Mouse (Mus musculus) liver, adult 2 months (tissue): ENCODE data around the gene Kcnk10. TPM values are rescaled to one million over a fixed set of nuclear protein-coding genes. Genes with fewer than 3 reads are reported as not detected.

Source experiments
- DNase-seq: peaks from one replicate; pipeline ENCODE4 v3.0.0-alpha.2; 2011; ENCODE audit warnings: low read depth, low spot score; ENCODE audit errors: extremely low read depth
- H3K27ac ChIP-seq: fragments of 200-500 bp; replicated peaks from 2 replicates; pipeline ENCODE4 v1.5.1; 2012; ENCODE audit warnings: low read depth, mild to moderate bottlenecking, control low read depth, inconsistent platforms, low read length; ENCODE audit not compliant: insufficient read depth
- H3K27me3 ChIP-seq: fragments of 200-500 bp; 2 replicates; pipeline ENCODE4 v1.6.1; 2012; ENCODE audit warnings: mild to moderate bottlenecking, moderate library complexity, low read length, inconsistent platforms; ENCODE audit not compliant: control insufficient read depth, insufficient read depth
- H3K36me3 ChIP-seq: fragments of 200-500 bp; 2 replicates; pipeline ENCODE4 v1.6.1; 2012; ENCODE audit warnings: low read length, inconsistent platforms; ENCODE audit not compliant: control insufficient read depth, insufficient read depth
- H3K4me1 ChIP-seq: fragments of 200-500 bp; 2 replicates; pipeline ENCODE4 v1.6.1; 2011; ENCODE audit warnings: low read length; ENCODE audit not compliant: control insufficient read depth, insufficient read depth
- H3K4me3 ChIP-seq: fragments of 200-500 bp; 2 replicates; pipeline ENCODE4 v1.5.1; 2011; ENCODE audit warnings: low read depth, mild to moderate bottlenecking, control low read depth, low read length, moderate library complexity; ENCODE audit not compliant: insufficient read depth
- H3K79me2 ChIP-seq: fragments of 200-500 bp; 2 replicates; pipeline ENCODE4 v1.6.1; 2012; ENCODE audit warnings: inconsistent platforms, mild to moderate bottlenecking, low read length, moderate library complexity; ENCODE audit not compliant: control insufficient read depth, insufficient read depth
- H3K9ac ChIP-seq: fragments of 200-500 bp; 2 replicates; pipeline ENCODE4 v1.6.1; 2012; ENCODE audit warnings: low read depth, mild to moderate bottlenecking, control low read depth, inconsistent platforms, low read length
- CTCF ChIP-seq: fragments of 200-500 bp; IDR thresholded peaks from 2 replicates; pipeline ENCODE4 v1.5.1; 2011; ENCODE audit warnings: low read depth, low read length, control low read depth
- POLR2A ChIP-seq: fragments of 200-500 bp; IDR thresholded peaks from 2 replicates; pipeline ENCODE4 v1.6.1; 2011; ENCODE audit warnings: low read length, control low read depth; ENCODE audit not compliant: insufficient read depth; ENCODE audit errors: extremely low read depth
- WGBS: fragments of 180-500 bp; shearing (Covaris S2); methylation state at CpG from one replicate; pipeline ENCODE4 v1.1.7; 2018; 5-methylcytosine and 5-hydroxymethylcytosine counted together
- polyA plus RNA-seq: library from polyadenylated mRNA; depleted of rRNA; stranded (reverse); fragments of >200 nt; gene quantifications from 2 replicates; pipeline ENCODE4 v1.2.3, GENCODE M21; 2012
- total RNA-seq: library from RNA; depleted of rRNA; stranded (reverse); fragments of >200 nt; gene quantifications from 2 replicates; pipeline ENCODE4 v1.2.3, GENCODE M21; 2014

Kcnk10 gene
- total and polyA plus RNA-seq, 2 experiments, result 0.49 to 1.1 TPM

DNA sequence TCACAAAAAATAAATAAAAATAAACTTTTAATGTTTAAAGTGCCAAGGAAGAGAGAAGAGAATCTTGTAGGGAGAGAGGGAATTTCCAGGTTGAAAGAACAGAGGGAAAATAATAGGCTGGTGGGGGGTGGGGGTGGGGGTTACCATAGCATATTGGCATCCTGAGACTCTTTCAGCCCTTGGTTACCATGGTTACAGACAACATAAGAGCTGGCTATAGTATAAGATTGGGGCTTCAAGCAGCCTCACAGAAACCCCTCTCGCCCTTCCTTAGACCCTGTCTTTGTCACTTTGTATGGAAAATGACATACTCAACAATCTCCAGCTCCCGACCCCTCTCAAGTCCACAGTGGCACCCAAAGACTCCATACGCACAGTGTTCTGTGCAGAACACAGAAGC is 13.7 kb downstream of the Kcnk10 start:
- H3K36me3 ChIP-seq, result no peaks in the 10 kb centered on the region
- no peak overlapping the region for H3K9ac ChIP-seq
- no peak for DNase-seq
- no peaks in the 10 kb centered on the region for H3K4me1 ChIP-seq
- H3K27me3 ChIP-seq, result no peaks in the 10 kb centered on the region
- no peak overlapping the region for H3K4me3 ChIP-seq
- H3K27ac ChIP-seq, result no peak overlapping the region
- 83% methylated on average over 3 of the region's 3 CpGs for WGBS
- no peaks in the 10 kb centered on the region for H3K79me2 ChIP-seq
- TF ChIP-seq POLR2A (no peak), CTCF (no peak)

DNA sequence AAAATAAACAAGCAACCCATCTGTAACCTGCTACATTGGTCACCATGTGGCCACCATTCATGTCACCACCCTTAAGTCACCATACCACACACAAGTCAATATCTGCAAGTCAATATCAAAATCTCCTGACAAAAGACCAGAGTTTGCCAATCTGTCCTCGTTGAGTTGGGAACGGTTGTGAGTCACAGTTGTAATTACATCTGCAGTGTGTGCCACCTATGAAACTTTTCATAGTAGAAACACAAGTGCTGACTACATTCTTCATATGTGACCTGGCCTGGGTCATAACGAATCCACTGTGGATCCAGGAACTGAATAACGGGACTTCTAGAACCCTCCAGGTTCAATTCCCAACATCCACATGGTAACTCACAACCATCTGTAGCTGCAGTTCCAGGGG is 14.8 kb downstream of the Kcnk10 start:
- H3K79me2 ChIP-seq, result no peaks in the 10 kb centered on the region
- WGBS, result 86% methylated on average over 4 of the region's 4 CpGs
- no peak for DNase-seq
- no peak overlapping the region for H3K27ac ChIP-seq
- no peak for TF ChIP-seq CTCF
- no peak for TF ChIP-seq POLR2A
- H3K9ac ChIP-seq, result no peak overlapping the region
- no peak overlapping the region for H3K4me3 ChIP-seq
- no peaks in the 10 kb centered on the region for H3K27me3 ChIP-seq
- H3K4me1 ChIP-seq, result no peaks in the 10 kb centered on the region
- H3K36me3 ChIP-seq, result no peaks in the 10 kb centered on the region

DNA sequence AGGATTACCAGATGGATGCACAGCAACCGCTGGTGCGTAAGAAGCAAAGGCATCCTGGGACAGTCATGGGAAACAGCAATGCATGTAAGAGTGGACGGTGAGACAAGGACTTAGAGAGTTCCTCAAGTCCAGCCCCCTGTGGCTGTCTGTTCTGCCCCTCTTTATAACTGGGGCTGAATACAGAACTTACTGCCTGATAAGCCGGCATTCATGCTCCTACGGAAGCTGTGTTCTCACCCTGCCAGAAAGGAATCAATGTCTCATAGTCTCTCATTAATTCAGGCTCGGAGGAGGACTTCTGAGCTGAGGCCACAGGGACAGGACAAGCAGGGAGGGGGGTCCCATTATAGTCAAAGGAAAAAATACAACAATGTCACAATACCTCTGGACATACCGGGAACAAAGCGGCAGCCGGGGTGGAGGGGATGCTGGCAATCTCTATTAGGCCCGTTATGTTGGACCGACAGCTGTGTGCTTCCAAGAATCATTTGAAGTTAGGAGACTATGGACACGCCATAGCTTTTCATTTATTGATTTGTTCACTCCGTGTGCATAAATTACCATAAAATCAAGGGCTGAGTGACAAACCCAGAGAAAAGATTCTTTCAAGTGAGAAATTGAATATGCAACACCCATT is 15.7 kb downstream of the Kcnk10 start:
- no peak overlapping the region for H3K9ac ChIP-seq
- 93% methylated on average over 13 of the region's 13 CpGs for WGBS
- DNase-seq, result no peak
- H3K27ac ChIP-seq, result no peak overlapping the region
- no peaks in the 10 kb centered on the region for H3K4me1 ChIP-seq
- no peak overlapping the region for H3K4me3 ChIP-seq
- H3K27me3 ChIP-seq, result no peaks in the 10 kb centered on the region
- no peaks in the 10 kb centered on the region for H3K36me3 ChIP-seq
- no peak for TF ChIP-seq CTCF
- no peak for TF ChIP-seq POLR2A
- no peaks in the 10 kb centered on the region for H3K79me2 ChIP-seq

DNA sequence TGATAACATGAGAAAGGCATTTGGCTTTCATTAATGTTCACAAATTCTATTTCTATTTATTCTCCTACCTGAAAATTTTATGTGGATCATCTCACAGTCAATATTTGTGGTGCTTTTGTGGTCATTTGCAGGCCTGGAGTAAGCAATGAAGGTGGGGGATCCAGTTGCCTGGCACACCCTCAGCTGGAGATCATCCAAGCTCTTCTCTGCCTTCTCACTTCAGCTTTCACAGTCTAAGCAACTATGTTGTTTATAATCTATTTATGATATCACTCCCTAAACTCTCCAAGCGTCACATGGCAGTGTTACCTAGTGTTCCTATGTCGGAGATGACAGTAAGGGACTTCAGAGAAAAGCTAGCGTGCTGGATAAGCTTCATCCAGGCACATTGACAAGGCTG is 18.1 kb downstream of the Kcnk10 start:
- 76% methylated on average over 3 of the region's 3 CpGs for WGBS
- DNase-seq, result no peak

DNA sequence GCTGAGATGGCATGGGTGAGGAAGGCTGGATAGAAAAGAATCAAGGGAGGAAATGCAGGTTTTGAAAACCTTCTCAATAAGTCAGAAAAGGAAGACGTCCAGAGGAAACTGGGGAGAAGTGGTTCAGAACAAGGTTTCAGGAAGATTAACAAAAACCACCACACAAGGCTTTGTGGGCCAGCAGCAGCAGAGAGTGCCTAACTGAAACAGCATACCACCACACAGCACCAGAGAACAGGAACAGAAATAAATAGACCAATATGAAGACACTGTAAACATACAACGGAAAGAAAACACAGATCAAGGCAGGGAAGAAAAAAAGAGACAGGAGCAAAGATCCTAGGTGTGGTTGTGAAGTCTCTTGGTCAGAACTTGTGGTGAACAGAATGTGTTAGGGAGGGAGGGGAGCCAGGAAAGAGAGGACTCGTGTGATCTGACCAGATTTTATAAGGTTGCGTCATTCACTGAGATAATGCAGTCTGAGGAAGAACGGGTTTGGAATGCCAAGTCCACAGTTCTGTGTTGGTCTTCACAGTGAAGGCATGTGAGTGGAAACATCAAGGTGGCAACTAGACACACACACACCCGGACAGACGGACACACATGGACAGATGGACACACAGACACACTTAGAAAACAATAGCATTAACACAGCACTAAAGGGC is 21.0 kb downstream of the Kcnk10 start:
- Histone ChIP-seq H3K4me1 (no peaks in the 10 kb centered on the region), H3K79me2 (no peaks in the 10 kb centered on the region), H3K4me3 (no peak overlapping the region), H3K27ac (no peak overlapping the region), H3K9ac (no peak overlapping the region), H3K27me3 (no peaks in the 10 kb centered on the region), H3K36me3 (no peaks in the 10 kb centered on the region)
- TF ChIP-seq POLR2A, result no peak
- no peak for TF ChIP-seq CTCF
- 62% methylated on average over 7 of the region's 7 CpGs for WGBS
- DNase-seq, result no peak

More for the DNA sequence above, 18.1 kb downstream of the Kcnk10 start:
- no peak overlapping the region for H3K9ac ChIP-seq
- H3K4me1 ChIP-seq, result no peaks in the 10 kb centered on the region
- H3K36me3 ChIP-seq, result no peaks in the 10 kb centered on the region
- TF ChIP-seq POLR2A (no peak), CTCF (no peak)
- H3K27me3 ChIP-seq, result no peaks in the 10 kb centered on the region
- H3K79me2 ChIP-seq, result no peaks in the 10 kb centered on the region
- no peak overlapping the region for H3K27ac ChIP-seq
- no peak overlapping the region for H3K4me3 ChIP-seq

DNA sequence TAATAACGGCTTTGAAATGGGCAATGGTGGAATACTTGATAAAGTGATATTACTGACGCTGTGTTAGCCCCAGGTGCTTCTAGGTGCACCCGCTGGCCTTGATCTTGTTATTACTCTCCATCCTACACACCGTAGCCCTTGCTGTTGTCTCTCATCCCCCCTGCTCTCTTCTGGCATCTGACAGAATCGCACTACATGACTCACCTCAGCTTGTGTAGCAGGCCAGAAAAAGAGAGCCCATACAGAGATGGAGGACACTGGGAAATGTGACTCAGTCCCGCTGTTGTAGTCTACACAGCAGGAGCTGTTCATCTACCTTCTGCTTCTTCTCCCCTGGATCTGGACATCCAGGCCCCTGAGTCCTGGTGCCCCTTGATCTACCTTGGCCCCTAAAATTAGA is 28.1 kb downstream of the Kcnk10 start:
- Histone ChIP-seq H3K79me2 (no peaks in the 10 kb centered on the region), H3K27me3 (no peaks in the 10 kb centered on the region), H3K36me3 (no peaks in the 10 kb centered on the region), H3K4me1 (no peaks in the 10 kb centered on the region), H3K9ac (no peak overlapping the region), H3K4me3 (no peak overlapping the region), H3K27ac (no peak overlapping the region)
- DNase-seq, result no peak
- TF ChIP-seq CTCF, result no peak
- no peak for TF ChIP-seq POLR2A
- WGBS, result 92% methylated on average over 6 of the region's 6 CpGs
